Mouse (Mus musculus) ZHBTc4 (cell line): ENCODE results near the gene Myo10.

Experiments
- DNase-seq: peaks from one replicate; pipeline ENCODE4 v3.0.0-alpha.2; 2011; ENCODE audit warnings: low read depth, low spot score

Myo10 gene

DNA sequence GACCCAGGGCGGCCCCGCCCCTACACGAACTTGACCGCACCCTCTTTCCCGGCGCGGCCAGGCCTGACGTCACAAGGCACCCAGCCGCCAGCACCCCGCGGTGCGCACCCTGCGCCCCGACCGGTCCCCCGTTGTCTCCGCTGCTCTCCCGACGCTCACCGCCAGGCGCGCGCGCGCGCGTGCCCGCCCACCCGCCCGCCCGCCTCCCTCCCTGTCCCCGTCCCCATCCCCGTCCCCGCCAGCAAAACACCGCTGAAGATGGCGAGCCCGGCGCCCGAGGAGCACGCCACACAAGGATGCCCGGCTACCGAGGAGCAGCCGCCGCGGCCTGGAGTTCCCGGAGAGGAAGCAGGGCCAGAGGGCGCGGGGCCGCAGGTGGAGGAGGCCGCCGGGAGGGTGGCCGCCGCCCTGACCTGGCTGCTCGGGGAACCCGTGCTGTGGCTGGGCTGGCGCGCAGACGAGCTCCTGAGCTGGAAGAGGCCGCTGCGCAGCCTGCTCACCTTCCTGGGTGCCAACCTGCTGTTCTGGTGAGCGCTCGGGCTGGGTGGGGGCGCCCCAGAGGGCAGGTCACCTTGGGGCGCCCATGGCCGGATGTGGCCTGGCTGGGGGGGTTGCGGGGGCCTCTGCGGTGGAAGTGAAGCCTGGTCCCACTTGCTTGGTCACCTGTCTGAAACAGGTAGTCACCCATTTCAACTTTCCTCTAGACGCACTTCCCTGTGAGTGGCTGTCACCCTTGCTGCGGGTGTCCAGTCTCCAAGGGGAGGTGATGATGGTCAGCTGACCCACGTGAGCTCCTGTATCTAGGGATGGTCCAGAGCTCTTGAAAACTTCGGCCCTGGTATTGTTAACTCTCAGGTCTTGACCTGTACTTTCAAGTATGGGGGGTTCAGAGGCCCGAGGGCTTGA is 221.0 kb downstream of the Myo10 start, which contains the start of gene Retreg1:
Retreg1 (plus strand) TSS at position 95 of the 906 bp plus-strand sequence.
- DNase-seq: peak; percentile 76

DNA sequence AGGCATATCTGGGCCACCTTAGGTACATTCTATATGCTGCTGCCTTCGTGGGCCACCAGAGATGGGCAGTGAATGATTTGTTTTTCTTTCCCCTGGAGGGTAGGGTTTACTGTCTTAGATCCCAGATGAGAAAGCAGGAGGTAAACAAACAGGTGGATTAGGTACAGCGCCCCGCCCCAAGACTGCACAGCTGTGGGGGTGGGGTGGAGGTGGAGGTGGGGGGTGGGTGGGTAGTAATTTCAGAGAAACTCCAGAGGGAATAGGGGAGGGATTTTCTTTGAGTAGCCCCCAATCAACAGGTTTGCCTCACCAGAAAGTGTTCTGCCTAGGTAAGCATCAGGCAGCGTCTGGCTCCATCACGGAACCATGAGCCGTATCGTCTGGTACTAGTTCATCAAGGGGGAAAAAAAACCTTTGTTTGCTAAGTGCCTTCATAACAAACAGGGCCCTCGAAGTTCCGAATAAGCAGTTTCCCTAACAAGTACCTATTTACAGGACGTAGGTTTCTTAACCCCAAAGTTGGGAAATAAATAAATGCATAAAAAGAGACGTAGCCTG is 221.8 kb downstream of the Myo10 start:
- DNase-seq: no peak

DNA sequence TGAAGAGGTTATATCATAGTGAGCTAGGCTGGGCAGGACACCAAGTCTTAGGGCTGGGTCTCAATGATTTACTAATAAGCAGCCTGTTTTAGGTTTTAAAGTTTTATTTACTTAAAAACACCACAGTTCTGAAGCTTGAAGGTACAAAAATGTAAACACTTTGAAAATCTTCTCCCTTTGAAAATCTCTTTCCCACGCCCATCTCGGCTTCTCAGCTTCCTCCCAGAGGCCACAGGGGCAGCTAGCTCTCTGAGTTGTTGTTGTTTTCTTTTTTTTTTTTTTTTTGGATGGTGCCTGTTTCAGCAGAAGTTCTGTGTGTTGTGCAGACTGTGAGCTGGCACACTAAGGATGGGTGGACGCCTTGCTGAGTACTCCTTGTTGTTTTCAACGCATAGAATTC is 222.4 kb downstream of the Myo10 start:
- DNase-seq: no peak

DNA sequence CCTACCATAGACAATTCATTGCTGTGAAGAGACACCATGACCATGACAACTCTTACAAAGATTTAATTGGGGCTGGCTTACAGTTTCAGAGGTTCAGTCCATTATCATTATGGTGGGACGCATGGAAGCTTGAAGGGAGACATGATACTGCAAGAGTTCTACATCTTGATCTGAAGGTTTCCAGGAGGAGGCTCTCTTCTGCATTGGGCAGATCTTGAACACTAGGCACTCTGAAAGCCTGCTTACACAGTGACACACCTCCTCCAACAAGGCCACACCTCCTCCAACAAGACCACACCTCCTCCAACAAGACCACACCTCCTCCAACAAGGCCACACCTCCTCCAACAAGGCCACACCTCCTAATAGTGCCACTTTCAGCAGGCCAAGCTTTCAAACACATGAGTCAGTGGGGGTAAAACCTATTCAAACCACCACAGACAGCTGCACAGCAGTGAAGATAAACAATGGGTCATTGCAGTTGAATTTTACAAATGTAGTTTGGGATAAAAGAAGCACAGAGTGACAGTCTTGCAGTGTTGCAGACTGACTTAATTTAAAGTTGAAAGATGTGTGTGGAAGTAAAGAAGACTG is 225.3 kb downstream of the Myo10 start:
- DNase-seq: peak; percentile 48

DNA sequence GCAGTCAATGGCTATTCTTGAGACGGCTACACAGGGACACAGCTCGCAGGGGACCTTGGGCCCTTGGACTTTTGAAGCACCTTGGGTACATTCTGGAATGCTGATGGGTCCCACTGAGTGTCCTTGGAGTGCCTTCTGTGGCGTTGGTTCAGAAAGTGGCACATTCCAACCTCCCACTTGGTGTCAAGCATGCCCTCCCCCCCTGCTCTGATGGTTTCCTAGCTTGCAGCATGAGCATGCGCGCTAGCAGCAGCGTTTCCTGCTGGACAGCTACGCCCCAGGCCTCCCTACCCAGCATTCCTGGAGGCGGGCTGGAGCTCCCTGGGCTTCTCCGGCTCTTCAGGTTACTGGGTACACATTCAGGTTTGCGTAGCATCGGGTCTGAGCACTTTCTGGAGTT is 228.2 kb downstream of the Myo10 start:
- DNase-seq: peak; percentile 67

DNA sequence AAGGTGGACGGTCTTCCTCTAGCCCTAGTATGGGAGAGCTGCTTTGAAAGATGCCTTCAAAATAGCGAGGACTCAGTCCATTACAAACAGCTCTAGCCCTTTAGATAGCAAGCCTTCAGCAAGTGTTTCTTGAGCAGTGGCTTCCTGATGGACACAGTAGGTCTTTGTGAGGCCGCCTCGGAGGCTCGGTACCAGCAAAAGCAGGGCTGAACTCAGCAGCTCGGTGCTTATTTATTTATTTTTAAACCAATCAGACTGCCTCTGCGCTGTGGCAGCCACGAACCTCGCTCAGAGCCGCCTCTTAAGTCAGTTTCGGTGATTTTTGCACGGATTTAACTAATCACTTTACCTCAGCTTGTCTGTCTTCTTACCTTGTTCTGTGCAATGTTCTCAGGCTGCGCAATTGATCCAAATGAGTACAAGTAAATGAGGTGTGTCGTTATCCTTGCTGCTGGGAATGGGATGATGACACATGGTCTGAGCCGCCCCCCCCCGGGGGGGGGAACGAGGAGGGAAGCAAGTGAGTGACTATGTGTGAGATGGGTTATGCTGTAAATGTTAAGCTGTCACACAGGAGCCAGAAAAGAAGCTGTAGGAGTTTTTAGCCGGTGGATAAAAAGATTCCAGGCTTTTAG is 232.1 kb downstream of the Myo10 start:
- no peak for DNase-seq

DNA sequence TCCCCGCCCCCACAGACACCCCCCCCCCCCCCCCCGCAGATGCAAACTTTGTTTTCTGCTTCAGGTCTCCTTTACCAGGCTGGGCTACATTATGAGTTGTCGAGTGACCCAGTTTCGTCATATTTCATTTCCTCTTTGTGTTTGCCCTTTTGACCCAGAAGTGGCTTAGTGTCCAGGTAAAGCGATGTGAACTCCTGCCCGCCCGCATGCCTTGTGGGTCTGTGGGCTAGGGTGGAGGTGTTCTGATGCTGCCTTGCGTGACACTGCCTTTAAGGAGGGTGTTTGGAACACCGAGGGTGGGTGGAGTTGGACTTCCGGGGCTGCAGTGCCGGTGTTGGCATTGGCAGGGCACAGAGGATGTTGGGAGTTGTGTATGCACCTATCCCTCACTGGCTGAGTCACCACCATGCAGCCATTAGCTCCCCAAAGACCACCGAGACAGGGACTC is 236.3 kb downstream of the Myo10 start:
- no peak for DNase-seq

DNA sequence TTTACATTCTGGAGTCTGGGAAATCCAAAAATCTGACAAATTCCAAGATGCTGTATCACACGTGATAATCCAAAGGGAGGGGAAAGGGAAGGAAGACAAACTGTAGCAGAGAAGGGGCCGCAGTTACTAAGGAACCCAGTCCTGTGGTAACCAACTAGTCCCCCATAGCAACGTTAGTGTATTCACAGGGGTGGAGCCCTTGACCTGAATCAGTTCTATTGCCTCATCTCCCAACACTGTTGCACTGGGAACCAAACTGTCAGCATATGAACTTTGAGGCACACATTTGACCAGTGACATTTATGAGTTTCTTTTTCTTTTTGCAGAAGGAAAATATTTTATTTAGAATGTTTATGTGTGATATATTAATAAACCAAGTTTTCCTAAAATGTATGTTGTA is 237.1 kb downstream of the Myo10 start:
- no peak for DNase-seq

DNA sequence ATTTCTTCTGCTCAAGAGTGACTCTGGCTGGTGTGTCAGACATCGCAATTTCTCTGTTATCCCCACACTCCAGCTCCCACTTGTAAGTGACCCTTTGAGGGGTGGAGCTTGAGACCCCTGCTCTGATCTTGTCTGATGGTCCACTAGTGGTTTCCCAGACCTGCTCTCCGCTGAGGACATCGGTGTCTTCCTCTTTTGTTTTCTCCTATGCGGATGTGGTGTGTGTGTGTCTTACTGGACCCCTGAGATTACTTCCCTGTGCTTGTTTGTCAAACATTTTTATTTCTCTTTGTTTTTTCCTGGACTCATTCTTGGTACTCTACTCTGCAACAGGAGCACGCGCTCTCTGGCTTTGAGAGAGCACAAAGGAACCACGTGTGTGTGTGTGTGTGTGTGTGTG is 239.6 kb downstream of the Myo10 start:
- no peak for DNase-seq
